Mouse (Mus musculus): ENCODE measurements at regions not wholly inside any gene's neighbourhood (a gene's known extent, or its start where the extent isn't known, plus 50 kb on each side); places are given as distances from the start of the nearest gene placed in this dataset.

- no peaks in the 10 kb centered on the region for H3K36me3 ChIP-seq (ENCODE audit: control insufficient read depth, insufficient read depth)
- no peak overlapping the region for H3K4me2 ChIP-seq (ENCODE audit: low read depth, low read length)
- H3K4me3 ChIP-seq (ENCODE audit: low read depth, low read length) = no peak overlapping the region
- H3K27me3 ChIP-seq (ENCODE audit: control insufficient read depth, insufficient read depth, low read depth, low read length) = no peaks in the 10 kb centered on the region
- WGBS (ENCODE audit: insufficient replicate concordance) = 39% methylated on average over 1 of the region's 1 CpGs
- no peak overlapping the region for H3K27ac ChIP-seq (ENCODE audit: low read length)
- H3K9me3 ChIP-seq (replicated peaks; ENCODE audit: control insufficient read depth, low read length) = no peaks in the 10 kb centered on the region
- no peaks in the 10 kb centered on the region for H3K4me1 ChIP-seq (ENCODE audit: control insufficient read depth, low read depth, low read length)
- no peak for ATAC-seq (ENCODE audit: low read depth)
- no peak overlapping the region for H3K9ac ChIP-seq (ENCODE audit: low read depth, low read length)
Observed at GRCm38 (mm10) chr2:139334681-139335080, 159.0 kb upstream of the Sptlc3 start.

GRCm38 (mm10) chr2:139338240-139338639 is 155.5 kb upstream of the Sptlc3 start:
- ATAC-seq (ENCODE audit: low read depth) = no peak
- WGBS (ENCODE audit: insufficient replicate concordance) = 62% methylated on average over 4 of the region's 4 CpGs
- Histone ChIP-seq H3K36me3 (ENCODE audit: control insufficient read depth, insufficient read depth) (no peaks in the 10 kb centered on the region), H3K27ac (ENCODE audit: low read length) (no peak overlapping the region), H3K4me3 (ENCODE audit: low read depth, low read length) (no peak overlapping the region), H3K27me3 (ENCODE audit: control insufficient read depth, insufficient read depth, low read depth, low read length) (no peaks in the 10 kb centered on the region), H3K9me3 (replicated peaks; ENCODE audit: control insufficient read depth, low read length) (no peaks in the 10 kb centered on the region), H3K4me2 (ENCODE audit: low read depth, low read length) (no peak overlapping the region), H3K9ac (ENCODE audit: low read depth, low read length) (no peak overlapping the region), H3K4me1 (ENCODE audit: control insufficient read depth, low read depth, low read length) (no peaks in the 10 kb centered on the region)

- no peak overlapping the region for H3K27ac ChIP-seq (ENCODE audit: low read length)
- no peak overlapping the region for H3K4me3 ChIP-seq (ENCODE audit: low read depth, low read length)
- H3K27me3 ChIP-seq (ENCODE audit: control insufficient read depth, insufficient read depth, low read depth, low read length) = no peaks in the 10 kb centered on the region
- no peak overlapping the region for H3K4me2 ChIP-seq (ENCODE audit: low read depth, low read length)
- no peaks in the 10 kb centered on the region for H3K9me3 ChIP-seq (replicated peaks; ENCODE audit: control insufficient read depth, low read length)
- H3K4me1 ChIP-seq (ENCODE audit: control insufficient read depth, low read depth, low read length) = no peaks in the 10 kb centered on the region
- H3K36me3 ChIP-seq (ENCODE audit: control insufficient read depth, insufficient read depth) = no peaks in the 10 kb centered on the region
- ATAC-seq (ENCODE audit: low read depth) = no peak
- H3K9ac ChIP-seq (ENCODE audit: low read depth, low read length) = no peak overlapping the region
- 55% methylated on average over 3 of the region's 3 CpGs for WGBS (ENCODE audit: insufficient replicate concordance)
Observed at GRCm38 (mm10) chr2:139356280-139357010, 137.3 kb upstream of the Sptlc3 start.

GRCm38 (mm10) chr2:139362245-139362847 is 131.4 kb upstream of the Sptlc3 start:
- Histone ChIP-seq H3K9me3 (replicated peaks; ENCODE audit: control insufficient read depth, low read length) (no peaks in the 10 kb centered on the region), H3K36me3 (ENCODE audit: control insufficient read depth, insufficient read depth) (no peaks in the 10 kb centered on the region), H3K27me3 (ENCODE audit: control insufficient read depth, insufficient read depth, low read depth, low read length) (no peaks in the 10 kb centered on the region), H3K4me3 (ENCODE audit: low read depth, low read length) (no peak overlapping the region), H3K4me2 (ENCODE audit: low read depth, low read length) (no peak overlapping the region), H3K27ac (ENCODE audit: low read length) (no peak overlapping the region), H3K9ac (ENCODE audit: low read depth, low read length) (no peak overlapping the region), H3K4me1 (ENCODE audit: control insufficient read depth, low read depth, low read length) (no peaks in the 10 kb centered on the region)
- 62% methylated on average over 1 of the region's 1 CpGs for WGBS (ENCODE audit: insufficient replicate concordance)
- ATAC-seq (ENCODE audit: low read depth) = no peak

- no peak overlapping the region for H3K4me2 ChIP-seq (ENCODE audit: low read depth, low read length)
- H3K27ac ChIP-seq (ENCODE audit: low read length) = no peak overlapping the region
- H3K36me3 ChIP-seq (ENCODE audit: control insufficient read depth, insufficient read depth) = no peaks in the 10 kb centered on the region
- 5% methylated on average over 1 of the region's 1 CpGs for WGBS (ENCODE audit: insufficient replicate concordance)
- no peaks in the 10 kb centered on the region for H3K9me3 ChIP-seq (replicated peaks; ENCODE audit: control insufficient read depth, low read length)
- no peak overlapping the region for H3K9ac ChIP-seq (ENCODE audit: low read depth, low read length)
- no peak overlapping the region for H3K4me3 ChIP-seq (ENCODE audit: low read depth, low read length)
- no peak for ATAC-seq (ENCODE audit: low read depth)
- H3K27me3 ChIP-seq (ENCODE audit: control insufficient read depth, insufficient read depth, low read depth, low read length) = no peaks in the 10 kb centered on the region
- H3K4me1 ChIP-seq (ENCODE audit: control insufficient read depth, low read depth, low read length) = no peaks in the 10 kb centered on the region
Observed at GRCm38 (mm10) chr2:139370070-139370469, 123.6 kb upstream of the Sptlc3 start.

- Histone ChIP-seq H3K9ac (ENCODE audit: low read depth, low read length) (no peak overlapping the region), H3K4me3 (ENCODE audit: low read depth, low read length) (no peak overlapping the region), H3K27ac (ENCODE audit: low read length) (no peak overlapping the region), H3K27me3 (ENCODE audit: control insufficient read depth, insufficient read depth, low read depth, low read length) (no peaks in the 10 kb centered on the region), H3K9me3 (replicated peaks; ENCODE audit: control insufficient read depth, low read length) (no peaks in the 10 kb centered on the region), H3K36me3 (ENCODE audit: control insufficient read depth, insufficient read depth) (no peaks in the 10 kb centered on the region), H3K4me2 (ENCODE audit: low read depth, low read length) (no peak overlapping the region), H3K4me1 (ENCODE audit: control insufficient read depth, low read depth, low read length) (no peaks in the 10 kb centered on the region)
- no peak for ATAC-seq (ENCODE audit: low read depth)
- 58% methylated on average over 6 of the region's 6 CpGs for WGBS (ENCODE audit: insufficient replicate concordance)
Observed at GRCm38 (mm10) chr2:139380285-139380684, 113.4 kb upstream of the Sptlc3 start.

GRCm38 (mm10) chr2:139381628-139382027 is 112.1 kb upstream of the Sptlc3 start:
- H3K27me3 ChIP-seq (ENCODE audit: control insufficient read depth, insufficient read depth, low read depth, low read length) = no peaks in the 10 kb centered on the region
- H3K9ac ChIP-seq (ENCODE audit: low read depth, low read length) = no peak overlapping the region
- 3% methylated on average over 1 of the region's 1 CpGs for WGBS (ENCODE audit: insufficient replicate concordance)
- ATAC-seq (ENCODE audit: low read depth) = 0 out of 2 replicates have a peak, but pooled peaks have one; percentile 11
- no peak overlapping the region for H3K4me2 ChIP-seq (ENCODE audit: low read depth, low read length)
- H3K4me1 ChIP-seq (ENCODE audit: control insufficient read depth, low read depth, low read length) = no peaks in the 10 kb centered on the region
- H3K9me3 ChIP-seq (replicated peaks; ENCODE audit: control insufficient read depth, low read length) = no peaks in the 10 kb centered on the region
- H3K27ac ChIP-seq (ENCODE audit: low read length) = no peak overlapping the region
- H3K36me3 ChIP-seq (ENCODE audit: control insufficient read depth, insufficient read depth) = no peaks in the 10 kb centered on the region
- H3K4me3 ChIP-seq (ENCODE audit: low read depth, low read length) = no peak overlapping the region

GRCm38 (mm10) chr2:139413559-139413958 is 80.2 kb upstream of the Sptlc3 start:
- H3K4me1 ChIP-seq (ENCODE audit: control insufficient read depth, low read depth, low read length) = no peaks in the 10 kb centered on the region
- WGBS (ENCODE audit: insufficient replicate concordance) = 57% methylated on average over 3 of the region's 3 CpGs

GRCm38 (mm10) chr2:139417506-139417905 is 76.2 kb upstream of the Sptlc3 start:
- WGBS (ENCODE audit: insufficient replicate concordance) = 41% methylated on average over 1 of the region's 1 CpGs
- H3K9ac ChIP-seq (ENCODE audit: low read depth, low read length) = no peak overlapping the region
- ATAC-seq (ENCODE audit: low read depth) = no peak

More at GRCm38 (mm10) chr2:139413559-139413958, 80.2 kb upstream of the Sptlc3 start:
- H3K4me2 ChIP-seq (ENCODE audit: low read depth, low read length) = no peak overlapping the region
- no peak overlapping the region for H3K27ac ChIP-seq (ENCODE audit: low read length)
- no peak overlapping the region for H3K4me3 ChIP-seq (ENCODE audit: low read depth, low read length)
- no peaks in the 10 kb centered on the region for H3K27me3 ChIP-seq (ENCODE audit: control insufficient read depth, insufficient read depth, low read depth, low read length)
- H3K9me3 ChIP-seq (replicated peaks; ENCODE audit: control insufficient read depth, low read length) = no peaks in the 10 kb centered on the region
- H3K9ac ChIP-seq (ENCODE audit: low read depth, low read length) = no peak overlapping the region
- ATAC-seq (ENCODE audit: low read depth) = no peak
- H3K36me3 ChIP-seq (ENCODE audit: control insufficient read depth, insufficient read depth) = no peaks in the 10 kb centered on the region

More at GRCm38 (mm10) chr2:139417506-139417905, 76.2 kb upstream of the Sptlc3 start:
- Histone ChIP-seq H3K4me1 (ENCODE audit: control insufficient read depth, low read depth, low read length) (no peaks in the 10 kb centered on the region), H3K4me3 (ENCODE audit: low read depth, low read length) (no peak overlapping the region), H3K4me2 (ENCODE audit: low read depth, low read length) (no peak overlapping the region), H3K27me3 (ENCODE audit: control insufficient read depth, insufficient read depth, low read depth, low read length) (no peaks in the 10 kb centered on the region), H3K36me3 (ENCODE audit: control insufficient read depth, insufficient read depth) (no peaks in the 10 kb centered on the region), H3K27ac (ENCODE audit: low read length) (no peak overlapping the region), H3K9me3 (replicated peaks; ENCODE audit: control insufficient read depth, low read length) (no peaks in the 10 kb centered on the region)

Measured in liver, embryonic 16.5 days (tissue).